Mouse (Mus musculus): Measurements from ENCODE around the gene Pvalb.

The Pvalb gene

DNA sequence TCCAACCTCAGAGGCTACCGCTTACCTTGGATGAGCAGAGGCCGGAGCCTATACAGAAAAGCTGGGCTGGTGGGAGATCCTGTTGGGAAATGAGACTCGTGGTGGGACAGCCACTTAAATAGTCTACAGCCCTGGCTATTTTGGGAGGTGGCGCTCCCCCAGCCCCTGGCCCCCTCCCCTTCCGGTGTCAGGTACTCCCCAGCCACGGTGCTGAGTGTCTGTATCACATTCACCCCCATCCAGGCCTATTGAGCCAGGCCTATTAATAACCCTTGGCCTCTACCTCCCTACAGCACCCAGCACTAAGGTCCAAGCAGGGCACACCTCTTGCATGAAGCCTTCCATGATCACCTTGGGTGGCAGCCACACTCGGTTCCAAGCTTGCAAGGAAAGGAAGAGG lies at the start of gene Pvalb:
Pvalb (minus strand) TSS at position 89 of the 400 bp plus-strand sequence.
- no peak for DNase-seq (ENCODE audit: low spot score)

DNA sequence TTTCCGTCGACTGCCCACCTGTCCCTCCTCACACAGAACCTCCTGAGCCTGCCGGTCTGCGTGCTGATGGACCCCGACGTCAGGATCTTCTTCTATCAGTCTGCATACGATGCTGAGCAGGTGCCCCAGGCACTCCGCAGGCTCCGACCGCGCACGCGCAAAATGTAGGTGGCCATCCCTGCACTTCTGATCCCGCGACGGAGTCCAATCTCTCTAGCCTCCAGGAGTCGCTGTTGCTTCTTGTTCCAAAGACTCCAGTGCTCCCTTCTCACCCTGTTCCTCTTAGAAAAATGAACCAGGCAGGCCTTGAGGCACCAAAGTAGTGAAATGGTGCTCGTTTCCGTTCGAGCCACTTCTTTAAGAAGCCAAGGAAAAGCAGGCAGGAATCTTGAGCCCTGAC lies 48.6 kb upstream of the Pvalb start:
- DNase-seq (ENCODE audit: low spot score) = no peak

DNA sequence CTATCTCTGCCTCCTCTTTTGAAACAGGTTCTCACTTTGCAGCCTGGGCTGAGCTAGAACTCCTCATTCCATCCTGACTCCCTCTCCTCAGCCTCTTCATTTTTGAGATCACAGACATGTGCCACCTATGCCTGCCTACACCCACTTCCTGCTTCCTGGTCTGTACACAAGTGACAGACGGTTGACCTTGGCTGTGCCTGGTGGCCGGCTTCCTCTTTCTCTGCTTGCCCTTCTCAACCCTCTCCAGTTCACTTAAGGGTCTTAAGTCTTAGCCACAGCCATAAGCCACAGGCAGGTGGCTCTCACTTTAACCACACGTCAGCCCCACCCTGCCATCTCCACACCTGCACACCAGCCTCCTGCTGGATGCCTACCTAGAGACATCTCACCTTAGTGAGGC lies 42.2 kb upstream of the Pvalb start:
- DNase-seq (ENCODE audit: low spot score) = no peak

DNA sequence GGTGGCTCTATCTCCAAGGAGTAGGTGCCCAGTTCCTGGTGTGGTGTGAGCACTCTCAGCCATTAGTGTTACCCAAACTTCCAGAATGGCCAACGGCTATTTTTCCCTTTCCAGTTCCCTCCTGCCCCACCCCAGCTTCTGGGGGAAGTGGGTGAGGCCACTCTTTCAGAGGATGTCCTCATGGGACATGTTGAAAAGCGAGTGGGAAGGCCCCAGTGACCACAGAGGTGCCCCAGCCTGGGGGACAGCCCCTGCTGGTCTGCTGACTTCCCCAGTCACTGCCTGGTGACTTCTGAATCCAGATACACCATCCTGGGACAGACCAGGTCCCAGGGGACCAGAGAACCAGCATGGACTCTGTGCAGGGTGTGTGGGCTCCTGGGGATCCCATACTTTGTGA lies 41.5 kb upstream of the Pvalb start:
- DNase-seq (ENCODE audit: low spot score) = no peak

DNA sequence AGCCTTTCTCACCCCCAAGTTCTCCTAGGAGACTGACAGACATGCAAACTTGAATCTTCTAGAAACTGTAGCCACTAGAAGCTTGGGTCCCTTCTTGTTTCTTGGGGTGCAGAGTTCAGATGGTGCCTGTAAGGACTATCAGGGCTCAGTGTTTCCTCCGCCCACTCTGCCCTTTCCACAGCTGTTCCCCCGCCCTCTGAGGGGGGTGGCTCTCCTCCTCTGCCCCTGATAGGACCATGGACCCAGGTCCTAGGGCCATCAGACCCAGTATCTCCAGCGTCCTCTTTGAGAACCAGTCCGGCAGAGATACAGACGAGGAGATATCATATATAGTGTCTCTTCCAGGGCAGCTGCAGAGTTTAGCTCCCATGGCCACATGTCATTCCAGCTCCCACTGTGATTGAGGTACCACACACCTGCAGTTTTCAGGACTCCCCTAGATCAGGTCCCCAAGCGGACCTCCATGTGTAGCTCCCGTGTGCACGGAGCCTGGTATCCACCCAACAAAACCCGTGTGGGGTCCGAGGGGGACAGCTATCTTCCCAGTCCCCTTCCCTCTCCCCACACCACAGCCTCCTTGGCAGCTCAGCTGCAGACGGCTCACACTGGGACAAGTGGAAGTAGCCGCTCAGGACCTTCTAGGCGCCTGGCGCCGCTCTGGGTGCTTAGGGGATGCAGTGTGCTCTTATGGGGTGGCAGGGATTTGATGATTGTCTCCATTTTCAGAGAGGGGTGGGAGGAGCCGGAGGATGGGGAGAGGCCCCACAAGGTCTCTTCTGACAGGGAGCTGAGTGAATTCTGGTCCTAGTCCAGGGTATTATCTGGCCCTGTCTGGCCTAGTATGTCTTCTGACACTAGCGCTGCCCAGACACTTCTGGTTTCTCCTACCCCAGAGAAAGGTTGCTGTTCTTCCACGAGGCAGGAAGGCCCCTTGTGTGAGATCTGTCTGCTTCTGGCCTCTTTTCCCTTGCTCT lies 40.2 kb upstream of the Pvalb start:
- DNase-seq (ENCODE audit: low spot score) = no peak

DNA sequence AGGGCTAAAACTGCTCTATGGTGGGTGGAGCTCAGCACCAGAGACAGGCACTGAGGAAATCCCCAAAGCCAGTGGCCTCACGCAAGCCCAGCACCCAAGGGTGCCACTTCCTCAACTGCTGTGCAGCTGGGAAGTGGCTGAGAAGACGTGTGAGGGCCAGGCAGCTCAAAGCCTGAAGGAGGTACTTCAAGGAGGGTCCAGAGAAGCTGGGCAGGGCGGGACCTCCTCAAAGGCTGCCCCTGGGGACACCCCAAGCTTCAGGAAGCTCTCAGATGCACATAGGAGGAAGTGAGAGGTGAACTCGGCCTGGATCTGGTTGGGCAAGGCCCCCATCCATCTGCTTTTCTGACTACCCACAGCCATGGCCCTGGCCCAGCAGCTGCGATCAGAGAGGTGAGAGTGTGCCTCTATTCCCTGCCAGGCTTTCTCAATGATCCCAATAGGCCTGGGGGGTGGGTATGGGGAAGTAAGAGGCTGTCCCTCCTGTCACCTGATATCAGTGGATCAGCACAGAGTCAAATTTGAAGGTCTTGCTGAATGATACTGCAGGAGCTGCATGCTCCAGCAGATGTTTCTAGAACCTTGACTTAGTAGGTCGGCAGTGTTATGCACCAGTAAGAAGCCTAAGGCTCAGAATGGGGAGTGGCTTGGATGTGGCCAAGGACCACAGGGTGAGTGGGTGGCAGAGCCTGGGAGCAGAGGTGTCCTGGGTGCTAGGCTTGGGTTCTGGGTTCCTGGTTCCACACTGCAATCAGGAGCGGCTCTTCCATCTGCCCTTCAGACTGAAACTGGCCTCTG lies 38.7 kb upstream of the Pvalb start, which contains the start of gene Ncf4:
Ncf4 (plus strand) TSS at position 107 of the 798 bp plus-strand sequence.
- DNase-seq (ENCODE audit: low spot score) = no peak

DNA sequence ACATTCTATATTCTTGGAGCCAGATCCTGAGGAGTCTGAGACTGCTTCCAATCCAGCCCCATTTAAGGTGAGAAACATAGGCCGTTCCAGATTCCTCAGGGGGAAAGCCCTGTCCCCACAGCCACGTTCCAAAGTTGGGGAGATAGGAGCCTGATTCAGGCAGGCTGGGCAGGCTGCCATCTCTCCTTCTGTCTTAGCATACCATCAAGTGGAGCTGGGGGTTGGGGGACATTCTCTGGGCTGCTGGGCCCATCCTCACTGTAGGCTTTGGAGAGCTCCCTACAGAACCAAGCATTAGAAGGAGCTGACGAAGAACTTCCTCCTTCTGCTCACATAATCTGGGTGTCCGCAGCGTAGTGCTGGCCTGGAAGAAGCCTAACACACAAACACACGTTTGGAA lies 37.6 kb upstream of the Pvalb start:
- no peak for DNase-seq (ENCODE audit: low spot score)

DNA sequence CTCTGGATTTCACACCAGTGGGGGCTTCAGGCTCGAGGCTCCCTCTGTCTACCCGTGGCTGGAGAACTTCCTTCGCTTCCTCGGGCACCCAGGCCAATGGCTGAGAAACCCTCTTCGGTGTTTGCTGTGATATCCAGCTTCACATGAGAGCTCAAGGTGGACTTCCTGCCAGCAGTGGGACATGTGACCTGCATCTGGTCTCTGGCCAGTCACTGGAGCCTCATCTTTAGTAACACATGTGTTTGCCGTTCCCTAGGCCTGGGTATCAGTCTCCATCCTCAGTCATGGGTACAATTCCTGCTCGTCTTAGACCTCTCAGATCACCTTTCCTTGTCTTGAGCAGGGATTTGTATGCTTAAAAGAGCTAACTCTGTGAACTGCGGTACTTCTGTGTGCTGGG lies 36.9 kb upstream of the Pvalb start:
- no peak for DNase-seq (ENCODE audit: low spot score)

DNA sequence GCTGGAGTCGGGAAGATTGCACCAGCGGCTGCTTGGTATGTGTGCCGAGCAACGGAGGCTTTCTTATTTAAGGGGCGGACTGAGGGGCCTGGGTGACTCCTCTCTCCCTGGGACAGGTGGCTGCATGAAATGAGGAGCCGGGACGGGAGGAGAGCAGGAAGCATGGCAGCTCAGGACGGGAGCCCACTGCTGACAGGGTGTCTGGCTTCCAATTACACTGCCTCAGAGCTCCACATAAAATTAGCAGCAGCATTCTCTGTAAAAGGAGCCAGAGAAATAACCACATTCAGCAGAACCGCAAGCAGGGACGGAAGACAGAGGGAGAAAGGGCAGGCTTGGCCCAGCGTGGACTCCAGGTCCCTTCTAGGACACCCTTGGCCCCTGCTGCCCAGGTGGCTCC lies 35.1 kb upstream of the Pvalb start:
- DNase-seq (ENCODE audit: low spot score) = no peak

DNA sequence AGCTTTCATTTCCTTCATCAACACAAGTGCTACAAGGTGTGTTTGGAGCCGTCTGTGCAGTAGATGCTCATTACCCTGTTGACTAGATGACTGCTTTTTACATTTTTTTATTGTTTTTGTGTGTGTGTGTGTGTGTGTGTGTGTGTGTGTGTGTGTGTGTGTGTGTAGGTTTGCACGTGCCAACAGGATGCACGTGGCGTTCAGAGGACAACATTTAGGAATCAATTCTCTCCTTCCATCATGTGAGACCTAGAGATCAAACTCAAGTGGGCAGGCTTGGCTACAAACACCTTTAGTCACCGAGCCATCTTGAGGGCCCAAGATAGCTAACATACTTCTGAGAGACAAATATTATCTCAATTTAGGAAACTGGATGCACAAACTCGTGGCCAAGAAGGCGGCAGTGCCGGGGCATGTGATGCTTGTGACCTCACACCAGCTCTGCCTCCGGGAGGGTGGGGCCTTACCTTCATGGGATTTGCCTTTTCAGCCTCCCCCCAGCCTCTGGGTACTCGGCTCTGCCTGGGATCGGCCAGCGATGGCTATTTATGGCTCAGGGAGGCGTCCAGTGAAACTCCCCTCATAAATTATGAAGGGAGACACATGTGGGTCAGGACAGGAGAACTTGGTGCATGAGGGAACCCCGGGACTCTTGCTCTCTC lies 33.9 kb upstream of the Pvalb start:
- DNase-seq (ENCODE audit: low spot score) = no peak

DNA sequence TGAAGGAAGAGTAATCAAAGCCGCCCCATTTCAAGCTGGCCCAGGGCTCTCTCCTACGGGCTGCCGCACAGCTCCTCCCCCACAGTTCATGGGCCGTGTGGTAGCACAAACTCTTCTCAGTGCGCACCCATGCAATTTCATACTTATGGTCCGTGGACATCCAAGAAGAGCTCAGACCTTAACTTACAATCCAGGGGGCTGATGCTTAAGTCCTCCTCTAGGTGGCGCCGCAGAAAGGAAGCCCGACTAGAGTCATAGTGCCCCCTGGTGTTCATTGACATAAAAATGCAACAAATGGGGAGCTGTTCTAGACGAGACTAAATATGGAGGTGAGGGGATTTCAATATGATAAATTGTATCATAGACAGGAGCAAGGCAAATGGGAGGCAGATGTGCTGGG lies 33.3 kb upstream of the Pvalb start:
- peak; percentile 75 for DNase-seq (ENCODE audit: low spot score)

DNA sequence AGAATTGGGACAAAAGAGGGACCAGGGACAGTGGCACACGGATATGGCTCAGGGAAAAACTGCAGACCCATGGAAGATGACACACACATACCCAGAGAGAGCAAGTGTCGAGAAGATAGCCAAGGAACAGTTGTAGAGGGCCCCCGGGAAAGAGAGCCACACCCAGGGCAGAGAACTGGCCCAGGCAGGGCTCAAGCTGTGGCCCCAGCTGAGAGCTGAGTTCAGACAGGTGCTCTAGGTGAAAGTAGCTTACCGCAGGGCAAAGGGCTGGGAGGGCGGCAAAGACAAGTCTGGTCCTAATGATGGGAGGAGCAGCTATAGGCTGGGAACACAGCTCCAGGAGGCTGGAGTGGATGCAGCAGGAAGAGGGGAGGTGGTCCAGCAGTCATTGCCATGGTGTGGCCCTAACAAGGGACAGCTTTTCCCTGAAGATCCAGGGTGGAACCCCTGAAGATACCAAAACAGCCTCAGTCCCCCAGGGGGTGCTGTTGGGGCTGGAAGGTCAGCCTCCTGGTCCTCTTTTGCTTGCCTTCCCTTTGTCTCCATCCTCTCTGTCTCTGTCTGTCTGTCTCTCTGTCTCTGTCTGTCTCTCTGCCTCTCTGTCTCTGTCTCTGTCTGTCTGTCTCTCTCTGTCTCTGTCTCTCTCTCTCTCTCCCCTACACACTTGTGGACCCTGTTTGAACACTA lies 28.8 kb upstream of the Pvalb start:
- DNase-seq (ENCODE audit: low spot score) = no peak

DNA sequence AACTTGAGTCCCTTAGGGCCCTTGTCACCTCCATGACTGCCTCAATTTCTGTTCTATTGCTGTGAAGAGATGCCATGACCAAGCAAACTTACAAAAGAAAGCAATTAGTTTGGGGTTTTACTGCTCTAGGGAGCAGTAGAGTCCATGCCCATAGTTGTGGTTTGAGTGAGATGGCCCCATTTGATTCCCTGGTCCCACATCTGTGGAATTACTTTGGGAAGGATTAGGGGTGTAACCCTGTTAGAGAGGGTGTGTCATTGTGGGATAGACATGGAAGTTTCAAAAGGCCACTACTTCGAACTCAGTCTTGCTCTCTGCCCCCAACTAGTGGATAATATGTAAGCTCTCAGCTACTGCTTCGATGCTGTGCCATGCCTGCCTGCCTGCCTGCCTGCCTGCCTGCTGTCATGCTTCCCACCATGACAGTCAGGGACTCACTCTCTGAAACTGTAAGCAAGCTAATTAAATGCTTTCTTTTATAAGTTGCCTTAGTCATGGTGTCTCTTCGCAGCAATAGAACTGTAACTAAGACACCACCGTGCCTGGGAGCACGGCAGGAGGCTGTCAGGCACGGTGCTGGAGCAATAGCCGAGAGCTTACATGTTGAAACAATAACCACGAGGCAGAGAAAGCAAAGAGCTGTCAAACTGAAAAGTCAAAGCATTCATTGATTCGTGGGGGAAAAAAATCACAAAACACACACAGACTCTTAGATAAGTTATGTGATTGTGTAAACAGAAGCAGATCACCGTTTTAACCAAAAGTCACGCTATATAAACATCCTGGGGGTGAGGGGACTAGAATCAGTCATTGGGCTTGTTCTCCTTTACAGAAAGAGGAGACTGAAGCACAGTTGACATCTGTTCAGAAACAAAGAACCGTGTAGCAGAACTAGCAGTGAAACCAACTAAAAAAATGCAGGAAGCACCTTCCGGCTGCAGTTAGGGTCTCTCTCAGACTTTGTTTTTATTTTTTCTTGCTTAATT lies 25.4 kb upstream of the Pvalb start:
- no peak for DNase-seq (ENCODE audit: low spot score)

DNA sequence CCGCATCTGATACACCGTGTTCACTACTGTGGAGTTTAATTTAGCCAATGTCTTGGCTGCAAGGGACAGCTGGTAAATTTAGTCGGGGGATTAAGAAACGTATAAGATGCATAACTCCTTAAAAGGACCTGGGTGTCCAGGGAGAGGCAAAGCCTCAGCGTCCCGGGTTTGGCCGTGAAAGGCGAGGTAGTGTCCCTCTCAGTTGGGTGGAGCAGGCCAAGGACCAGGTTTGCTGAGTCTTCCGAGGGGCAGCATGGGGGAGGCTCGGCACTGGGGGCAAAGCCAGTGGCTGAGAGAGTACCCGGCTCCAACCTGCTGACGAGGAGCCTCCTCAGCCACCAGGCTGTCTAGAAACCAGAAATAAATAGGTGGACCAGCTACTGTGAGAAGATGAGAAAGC lies 21.6 kb upstream of the Pvalb start:
- no peak for DNase-seq (ENCODE audit: low spot score)

DNA sequence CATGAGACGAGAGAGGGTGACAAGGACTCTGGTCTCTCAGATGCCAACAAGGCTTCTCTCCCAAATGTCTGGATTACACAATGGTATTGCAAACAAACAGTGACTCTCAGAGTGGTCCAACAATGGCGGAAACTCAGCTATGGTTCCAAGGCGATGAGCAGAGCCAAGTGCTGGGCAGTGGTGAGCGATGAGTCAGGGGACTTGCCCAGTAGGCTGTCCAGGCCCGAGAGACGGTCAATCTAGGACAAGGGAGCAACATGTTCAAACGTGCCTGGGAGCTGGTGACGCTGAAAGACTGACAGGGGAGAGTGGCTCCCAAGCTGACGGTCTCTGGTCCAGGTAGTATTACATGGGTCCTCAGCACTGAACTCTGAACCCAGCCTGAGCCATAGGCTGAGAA lies 9.1 kb upstream of the Pvalb start:
- DNase-seq (ENCODE audit: low spot score) = no peak

DNA sequence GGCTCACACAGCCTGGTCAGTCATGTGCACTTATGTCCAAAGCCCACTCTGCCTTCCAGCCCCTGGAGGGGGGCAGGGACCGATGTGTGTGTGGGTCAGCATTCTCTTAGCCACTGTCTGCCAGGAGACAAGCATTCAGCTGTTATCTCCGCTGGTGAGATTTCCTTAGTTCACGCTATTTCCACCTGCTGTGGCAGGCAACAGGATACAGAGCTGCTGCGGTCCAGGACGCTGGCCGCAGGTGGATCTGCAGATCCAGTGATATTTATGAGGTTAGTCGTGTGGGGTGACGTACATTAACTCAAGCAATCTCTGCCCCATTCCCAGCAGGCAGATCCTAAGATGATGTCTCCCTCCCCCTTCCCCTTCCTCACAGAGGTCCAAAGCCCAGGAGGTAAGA lies 5.2 kb upstream of the Pvalb start:
- no peak for DNase-seq (ENCODE audit: low spot score)

DNA sequence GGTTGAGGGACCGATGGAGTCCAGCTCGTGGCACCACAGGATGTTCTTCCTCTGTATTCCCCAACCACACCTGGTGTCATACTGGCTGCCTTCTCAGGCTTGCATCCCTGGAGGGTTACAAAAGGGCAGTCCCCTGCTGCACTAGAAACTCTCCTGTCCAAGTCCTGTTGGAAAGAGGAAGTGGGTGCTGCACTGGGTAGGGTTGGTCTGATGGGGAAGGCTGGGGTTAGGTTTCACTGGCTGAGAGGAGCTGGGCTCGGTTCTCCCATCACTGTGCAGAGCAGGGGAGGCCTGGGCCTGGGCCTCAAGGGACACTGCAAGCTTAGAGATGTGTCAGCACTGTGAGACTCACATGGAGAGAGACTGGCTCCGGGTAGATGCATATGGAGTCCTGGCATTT lies 4.0 kb upstream of the Pvalb start:
- no peak for DNase-seq (ENCODE audit: low spot score)

DNA sequence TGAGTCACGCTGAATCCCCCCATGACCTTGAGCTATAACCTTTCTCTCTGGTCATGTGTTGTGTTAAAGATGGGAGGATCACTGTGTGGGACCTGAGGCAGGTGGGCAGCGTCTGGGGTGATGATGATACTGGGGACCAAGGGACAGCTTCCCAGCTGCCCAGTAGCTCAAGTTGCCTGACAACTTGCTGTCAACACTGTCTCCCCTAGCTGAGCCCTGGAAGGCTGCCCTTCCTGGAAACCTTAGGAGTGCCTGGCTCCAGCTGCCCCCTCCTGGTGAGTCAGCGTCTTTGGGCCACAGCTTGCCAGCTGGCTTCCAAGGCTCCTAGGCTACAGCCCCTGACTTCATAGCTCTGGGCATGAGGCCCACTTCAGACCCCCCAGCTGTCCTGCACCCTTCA lies 1.0 kb downstream of the Pvalb start:
- no peak for DNase-seq (ENCODE audit: low spot score)

DNA sequence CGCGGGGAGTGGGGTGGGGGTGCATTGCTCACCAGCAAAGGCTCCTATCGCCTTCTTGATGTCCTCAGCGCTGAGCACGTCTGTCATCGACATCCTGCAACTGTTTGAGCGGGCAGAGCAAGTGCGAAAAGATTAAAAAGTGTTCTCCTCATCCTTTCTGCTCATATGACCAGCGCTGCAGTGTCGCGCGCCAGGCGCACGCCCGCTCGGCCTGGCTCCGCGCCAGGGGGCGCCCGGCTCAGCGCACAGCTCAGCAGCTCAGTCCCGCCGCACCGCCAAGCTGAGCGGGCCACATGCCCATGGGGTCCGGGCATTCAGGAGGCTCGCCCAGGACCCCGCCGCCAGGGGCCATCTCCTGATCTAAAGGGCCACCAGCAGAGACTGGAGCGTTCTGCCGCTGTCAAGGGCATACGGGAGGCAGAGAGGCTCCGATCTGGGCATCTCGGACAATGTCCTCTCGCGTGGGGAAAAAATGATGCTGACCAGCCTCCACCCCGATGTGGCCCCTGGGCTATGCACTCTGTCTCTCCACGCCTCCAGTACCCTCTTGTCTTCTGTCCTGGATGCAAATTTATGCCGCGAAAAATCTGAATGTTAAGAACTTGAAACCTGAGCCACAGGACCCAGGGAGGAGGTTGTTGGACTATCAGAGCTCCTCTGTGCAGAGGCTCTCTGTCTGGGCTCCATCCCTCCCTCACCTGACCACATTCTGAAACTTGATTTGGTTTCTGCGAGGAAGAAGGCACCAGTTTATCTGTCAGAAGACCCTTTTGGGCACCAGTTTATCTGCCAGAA lies 1.9 kb downstream of the Pvalb start:
- no peak for DNase-seq (ENCODE audit: low spot score)
